Mouse (Mus musculus) neural tube, embryonic 11.5 days (tissue): ENCODE results near the gene Arpc1b. TPM values are rescaled to one million over a fixed set of nuclear protein-coding genes. Genes with fewer than 3 reads are reported as not detected.
A peak's percentile ranks its signal among the peaks of the same experiment; 100 is the strongest.
"Not testable (repeated sequence)": the region's sequence is repeated elsewhere in the genome, so short reads cannot be mapped to it uniquely, and the experiment has no call there.

Source experiments
- ATAC-seq: fragments of 200-750 bp; cut with Nextera tagmentation; 2 replicates; pipeline ENCODE4 v1.8.0; 2017; ENCODE audit warnings: moderate number of reproducible peaks, mild to moderate bottlenecking, moderate TSS enrichment, moderate library complexity; ENCODE audit not compliant: insufficient read depth, low FRiP score, low TSS enrichment
- DNase-seq: peaks from one replicate; pipeline ENCODE4 v3.0.0-alpha.2; 2015; ENCODE audit warnings: low spot score
- H3K27ac ChIP-seq: fragments of 300-500 bp; sonication (generic); 2 replicates; pipeline ENCODE4 v1.5.1; 2014; ENCODE audit warnings: low read depth, mild to moderate bottlenecking, low read length
- H3K27me3 ChIP-seq: fragments of 300-500 bp; sonication (generic); 2 replicates; pipeline ENCODE4 v1.6.1; 2014; ENCODE audit warnings: mild to moderate bottlenecking, low read length, mixed read lengths; ENCODE audit not compliant: control insufficient read depth, insufficient read depth
- H3K36me3 ChIP-seq: fragments of 300-500 bp; sonication (generic); 2 replicates; pipeline ENCODE4 v1.6.1; 2014; ENCODE audit warnings: mild to moderate bottlenecking, low read length, moderate library complexity, mixed read lengths; ENCODE audit not compliant: control insufficient read depth, insufficient read depth
- H3K4me1 ChIP-seq: fragments of 300-500 bp; sonication (generic); 2 replicates; pipeline ENCODE4 v1.6.1; 2014; ENCODE audit warnings: low read length, mixed read lengths; ENCODE audit not compliant: control insufficient read depth, insufficient read depth
- H3K4me2 ChIP-seq: fragments of 300-500 bp; sonication (generic); 2 replicates; pipeline ENCODE4 v1.6.1; 2014; ENCODE audit warnings: low read depth, mild to moderate bottlenecking, moderate library complexity
- H3K4me3 ChIP-seq: fragments of 300-500 bp; sonication (generic); 2 replicates; pipeline ENCODE4 v1.5.1; 2014; ENCODE audit warnings: low read depth, low read length
- H3K9ac ChIP-seq: fragments of 300-500 bp; sonication (generic); 2 replicates; pipeline ENCODE4 v1.6.1; 2014; ENCODE audit warnings: mild to moderate bottlenecking, low read length
- H3K9me3 ChIP-seq: fragments of 300-500 bp; sonication (generic); 2 replicates; pipeline ENCODE4 v1.6.1; 2016; ENCODE audit warnings: low read length; ENCODE audit not compliant: control insufficient read depth
- WGBS: fragments of 180-500 bp; shearing (Covaris S2); extraction: QIAGEN DNeasy Blood & Tissue Kit; methylation state at CpG from one replicate; pipeline ENCODE4 v1.1.7; 2014; 5-methylcytosine and 5-hydroxymethylcytosine counted together
- polyA plus RNA-seq: library from polyadenylated mRNA; unstranded; fragments of >200 nt; fragmentation: Nextera tagmentation; extraction: Ambion mirVana; gene quantifications from 2 replicates; pipeline ENCODE4 v1.2.1, GENCODE M21; 2014

The Arpc1b gene
- polyA plus RNA-seq, 1 experiment from 2014 or later = 68.5 TPM

DNA sequence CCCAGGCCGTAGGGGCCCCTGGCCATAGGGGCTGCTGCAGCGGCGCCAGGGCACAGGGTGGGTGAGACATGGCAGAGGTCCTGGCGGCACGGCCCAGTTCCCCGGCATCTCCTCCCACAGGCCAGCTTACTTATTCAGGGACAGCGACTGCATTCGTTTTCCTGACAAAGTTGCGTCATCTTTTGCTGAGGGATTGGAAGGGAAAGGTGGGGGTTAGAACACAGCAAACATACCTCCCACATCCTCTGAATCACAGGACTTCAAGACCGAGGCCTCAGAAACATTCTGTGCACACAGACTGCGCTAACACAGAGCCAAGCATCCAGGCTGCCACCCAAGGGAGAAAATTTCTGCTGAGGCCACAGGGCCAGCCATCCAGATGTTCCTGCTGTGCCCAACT, 16.2 kb downstream of the Arpc1b start:
- no peak for ATAC-seq
- no peak overlapping the region for H3K4me2 ChIP-seq

DNA sequence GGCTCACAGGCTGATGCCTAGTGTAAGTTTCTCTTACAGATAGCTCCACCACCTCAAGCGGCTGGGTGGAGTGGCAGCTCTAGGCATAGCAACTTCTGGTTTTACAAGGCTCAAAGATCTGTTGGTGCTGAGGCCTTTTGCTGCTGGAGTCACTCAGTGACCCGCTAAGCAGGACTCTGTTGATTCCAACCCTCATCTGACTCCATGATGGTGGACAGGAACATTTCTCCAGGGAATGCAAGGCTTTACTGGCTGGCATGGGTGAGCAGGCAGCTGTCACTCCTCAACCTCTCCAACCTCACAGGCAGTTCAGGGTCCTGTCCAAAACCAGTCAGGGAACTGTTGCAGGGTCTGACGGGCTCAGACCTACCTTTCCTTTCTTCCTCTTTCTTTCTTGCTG, 17.0 kb downstream of the Arpc1b start:
- peaks cover 46% of the 10 kb centered on the region for H3K36me3 ChIP-seq
- ATAC-seq = no peak
- 93% methylated on average over 3 of the region's 3 CpGs for WGBS

More for the DNA sequence above, 16.2 kb downstream of the Arpc1b start:
- Histone ChIP-seq H3K27ac (no peak overlapping the region), H3K9me3 (no peaks in the 10 kb centered on the region), H3K9ac (no peak overlapping the region), H3K4me1 (no peaks in the 10 kb centered on the region), H3K36me3 (peaks cover 44% of the 10 kb centered on the region), H3K4me3 (no peak overlapping the region), H3K27me3 (no peaks in the 10 kb centered on the region)
- no peak for DNase-seq
- 90% methylated on average over 11 of the region's 11 CpGs for WGBS

DNA sequence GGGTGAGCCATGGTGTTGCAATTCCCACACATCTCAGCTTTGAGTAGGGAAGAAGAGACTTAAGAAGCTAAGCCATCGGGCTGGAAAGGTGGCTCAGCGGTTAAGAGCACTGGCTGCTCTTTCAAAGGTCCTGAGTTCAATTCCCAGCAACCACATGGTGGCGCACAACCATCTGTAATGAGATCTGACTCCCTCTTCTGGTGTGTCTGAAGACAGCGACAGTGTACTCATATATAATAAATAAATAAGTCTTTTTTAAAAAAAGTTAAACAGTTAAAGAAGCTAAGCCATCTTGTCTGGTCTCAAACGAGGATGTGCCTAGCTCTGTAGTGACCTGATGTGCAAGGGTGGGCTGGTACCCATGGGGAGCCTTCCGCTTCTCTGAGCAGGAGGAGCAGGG, 19.3 kb downstream of the Arpc1b start:
- H3K36me3 ChIP-seq = peaks cover 46% of the 10 kb centered on the region
- DNase-seq, H3K4me1 ChIP-seq, H3K4me3 ChIP-seq, H3K27me3 ChIP-seq, ATAC-seq, H3K9ac ChIP-seq, H3K27ac ChIP-seq, H3K9me3 ChIP-seq, H3K4me2 ChIP-seq: not testable (repeated sequence)
- WGBS = 91% methylated on average over 6 of the region's 6 CpGs

More for the DNA sequence above, 17.0 kb downstream of the Arpc1b start:
- DNase-seq = no peak
- H3K4me3 ChIP-seq = no peak overlapping the region
- no peaks in the 10 kb centered on the region for H3K4me1 ChIP-seq
- H3K27ac ChIP-seq = no peak overlapping the region
- no peaks in the 10 kb centered on the region for H3K9me3 ChIP-seq
- H3K4me2 ChIP-seq = no peak overlapping the region
- H3K27me3 ChIP-seq = no peaks in the 10 kb centered on the region
- no peak overlapping the region for H3K9ac ChIP-seq

DNA sequence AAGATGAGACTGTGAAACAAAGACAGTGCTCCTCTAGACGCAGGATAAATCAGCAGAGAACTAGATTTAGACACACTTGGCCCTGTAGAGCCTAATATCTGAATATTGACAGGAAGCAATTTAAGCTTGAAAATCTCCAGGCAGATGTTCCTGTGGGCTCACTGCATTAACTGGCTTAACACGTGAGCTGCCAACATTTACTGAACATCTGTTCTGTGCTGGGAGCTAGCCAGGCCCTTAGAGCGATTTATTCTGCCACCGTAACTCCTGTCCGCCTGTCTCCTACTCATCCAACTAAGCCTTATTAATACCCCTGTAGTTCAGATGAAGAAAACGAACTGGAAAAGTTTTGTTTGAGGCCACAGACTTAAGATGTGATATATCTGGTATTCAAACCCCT, 24.8 kb downstream of the Arpc1b start:
- DNase-seq (no peak), ATAC-seq (no peak)
- peak overlapping the region; percentile 64 for H3K9ac ChIP-seq
- WGBS = 26% methylated on average over 6 of the region's 6 CpGs
- H3K9me3 ChIP-seq = no peaks in the 10 kb centered on the region
- H3K4me2 ChIP-seq = peak overlapping the region; percentile 74
- H3K27ac ChIP-seq = no peak overlapping the region
- H3K36me3 ChIP-seq = peaks cover 22% of the 10 kb centered on the region
- H3K27me3 ChIP-seq = no peaks in the 10 kb centered on the region
- peaks cover 12% of the 10 kb centered on the region for H3K4me1 ChIP-seq
- peak overlapping the region; percentile 55 for H3K4me3 ChIP-seq

DNA sequence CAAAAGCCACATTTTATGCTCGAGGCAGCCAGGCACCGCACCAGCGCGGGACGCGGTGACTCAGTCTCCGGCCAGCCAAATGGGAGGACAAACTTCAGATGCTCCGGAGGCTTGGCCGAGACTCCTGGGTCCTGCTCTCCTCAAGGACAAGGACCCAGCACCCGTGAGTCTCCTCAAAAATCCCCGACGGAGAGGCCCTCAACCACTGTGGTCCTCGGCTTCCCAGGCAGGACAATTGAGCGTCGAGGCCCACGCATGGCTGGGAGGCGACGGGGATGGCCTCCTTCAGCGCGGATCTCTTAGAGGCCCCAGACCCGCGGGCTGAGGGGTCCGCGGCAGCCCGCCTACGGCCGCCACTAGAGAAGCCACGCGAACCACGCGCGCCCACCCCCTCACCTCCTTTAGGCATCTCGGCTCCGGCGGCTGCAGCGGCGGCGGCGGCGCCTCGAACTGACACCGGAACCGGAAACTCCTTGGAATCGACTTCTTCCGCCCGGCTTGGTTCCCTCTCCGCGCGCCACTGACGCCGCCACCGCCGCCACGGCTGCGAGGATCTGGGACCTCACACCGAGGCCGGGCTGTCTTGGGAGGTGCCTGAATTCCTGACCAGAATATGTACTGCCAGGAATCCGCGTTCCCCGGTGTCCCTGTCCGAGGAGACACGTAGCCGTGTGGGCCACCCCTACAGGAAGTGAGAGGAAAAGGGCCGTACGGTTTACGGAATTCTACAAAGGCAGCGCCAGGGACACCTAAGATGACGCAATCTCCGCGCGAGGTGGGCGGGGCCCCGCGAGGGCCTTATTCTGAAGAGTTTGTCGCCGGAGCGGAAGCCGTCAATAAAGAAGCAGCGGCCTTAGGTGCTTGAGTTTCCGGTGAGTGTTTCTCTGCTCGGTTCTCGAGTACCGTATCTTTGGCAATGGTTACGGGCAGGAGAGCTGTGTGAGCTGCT, 25.8 kb downstream of the Arpc1b start, which contains the start of the genes Pdap1 and Bud31:
Pdap1 (minus strand) TSS at position 668 of the 949 bp plus-strand sequence.
Bud31 (plus strand) TSS at position 792 of the 949 bp plus-strand sequence.
- H3K4me3 ChIP-seq = peak within 1 kb of the TSS; percentile 55
- H3K27ac ChIP-seq = peak within 1 kb of the TSS; percentile 82
- H3K9me3 ChIP-seq = no peaks in the 10 kb centered on the region
- H3K27me3 ChIP-seq = no peaks in the 10 kb centered on the region
- ATAC-seq (peak; percentile 94), DNase-seq (peak; percentile 94)
- H3K4me2 ChIP-seq = peak within 1 kb of the TSS; percentile 74
- peaks cover 16% of the 10 kb centered on the region for H3K36me3 ChIP-seq
- H3K9ac ChIP-seq = peak within 1 kb of the TSS; percentile 64
- peaks cover 12% of the 10 kb centered on the region for H3K4me1 ChIP-seq
- under 1% methylated on average over 82 of the region's 84 CpGs for WGBS

DNA sequence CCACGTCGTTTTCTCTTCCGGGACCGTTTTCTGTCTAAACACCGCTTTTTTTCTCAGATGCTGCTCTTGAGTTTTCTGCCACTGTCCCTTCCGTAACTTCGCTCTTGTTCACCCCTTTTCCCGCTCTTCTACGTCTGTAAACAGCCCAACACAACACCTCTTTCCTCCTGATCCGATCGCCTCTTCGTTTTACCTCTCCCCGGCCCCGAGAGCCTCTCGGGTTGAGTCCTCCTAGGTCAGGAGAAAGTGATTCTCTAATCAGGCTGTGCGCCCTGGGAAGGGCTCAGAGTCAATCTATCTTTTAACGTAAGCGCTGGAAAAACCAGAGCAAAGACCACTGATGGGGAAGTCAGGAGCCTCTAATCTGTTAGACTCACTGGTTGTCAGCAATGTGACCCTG, 26.6 kb downstream of the Arpc1b start:
- no peak for ATAC-seq
- peak overlapping the region; percentile 64 for H3K9ac ChIP-seq
- peaks cover 12% of the 10 kb centered on the region for H3K4me1 ChIP-seq
- peak overlapping the region; percentile 82 for H3K27ac ChIP-seq
- peak overlapping the region; percentile 74 for H3K4me2 ChIP-seq
- DNase-seq = no peak
- H3K36me3 ChIP-seq = peaks cover 13% of the 10 kb centered on the region
- no peaks in the 10 kb centered on the region for H3K27me3 ChIP-seq
- 1% methylated on average over 18 of the region's 18 CpGs for WGBS
- H3K9me3 ChIP-seq = no peaks in the 10 kb centered on the region
- H3K4me3 ChIP-seq = peak overlapping the region; percentile 55

DNA sequence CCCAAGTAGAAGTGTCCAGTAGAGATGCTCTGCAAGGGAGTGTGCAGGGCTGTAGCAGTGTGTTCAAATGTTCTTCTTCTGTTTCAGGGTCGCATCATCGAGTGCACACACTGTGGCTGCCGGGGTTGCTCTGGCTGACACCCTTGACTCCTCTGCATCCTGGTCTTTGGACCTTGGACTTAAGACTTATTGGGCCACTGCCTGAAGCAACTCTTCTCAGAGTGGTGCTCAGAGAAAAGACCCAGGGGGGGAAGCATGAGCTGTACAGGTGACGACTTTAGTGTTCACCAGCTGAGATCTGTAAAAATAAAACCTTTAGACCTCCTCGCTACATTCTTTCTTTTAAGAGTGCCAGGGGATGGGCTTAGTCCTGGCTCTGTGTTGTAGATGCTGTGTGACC, 33.7 kb downstream of the Arpc1b start:
- Histone ChIP-seq H3K9me3 (no peaks in the 10 kb centered on the region), H3K4me1 (no peaks in the 10 kb centered on the region), H3K4me2 (no peak overlapping the region), H3K9ac (no peak overlapping the region), H3K27ac (no peak overlapping the region), H3K4me3 (no peak overlapping the region), H3K27me3 (no peaks in the 10 kb centered on the region), H3K36me3 (peaks cover 30% of the 10 kb centered on the region)
- ATAC-seq (no peak), DNase-seq (no peak)
- 94% methylated on average over 5 of the region's 5 CpGs for WGBS

DNA sequence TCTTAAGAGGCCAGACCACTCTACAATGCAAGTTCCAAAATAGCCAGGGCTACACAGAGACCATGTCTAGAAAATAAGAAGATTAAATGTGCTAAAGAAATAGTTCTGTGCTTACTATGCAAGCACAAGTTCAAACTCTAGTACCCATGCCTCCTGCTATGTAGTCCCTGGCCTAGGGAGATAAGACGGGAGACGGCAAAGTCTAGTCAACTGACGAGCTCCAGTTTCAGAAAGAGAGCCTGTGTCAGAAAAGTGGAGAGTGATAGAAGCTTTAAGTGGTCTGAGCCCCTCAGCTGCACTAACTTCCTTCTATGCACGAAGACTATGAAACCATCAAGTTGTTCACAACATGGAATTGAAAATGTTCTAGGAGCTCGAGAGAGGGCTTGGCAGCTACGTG, 35.3 kb downstream of the Arpc1b start:
- no peak overlapping the region for H3K4me2 ChIP-seq
- no peaks in the 10 kb centered on the region for H3K4me1 ChIP-seq
- H3K36me3 ChIP-seq = peaks cover 30% of the 10 kb centered on the region
- H3K27me3 ChIP-seq = no peaks in the 10 kb centered on the region
- no peaks in the 10 kb centered on the region for H3K9me3 ChIP-seq
- H3K9ac ChIP-seq = no peak overlapping the region
- DNase-seq (no peak), ATAC-seq (no peak)
- no peak overlapping the region for H3K27ac ChIP-seq
- WGBS = 88% methylated on average over 6 of the region's 6 CpGs
- H3K4me3 ChIP-seq = no peak overlapping the region

DNA sequence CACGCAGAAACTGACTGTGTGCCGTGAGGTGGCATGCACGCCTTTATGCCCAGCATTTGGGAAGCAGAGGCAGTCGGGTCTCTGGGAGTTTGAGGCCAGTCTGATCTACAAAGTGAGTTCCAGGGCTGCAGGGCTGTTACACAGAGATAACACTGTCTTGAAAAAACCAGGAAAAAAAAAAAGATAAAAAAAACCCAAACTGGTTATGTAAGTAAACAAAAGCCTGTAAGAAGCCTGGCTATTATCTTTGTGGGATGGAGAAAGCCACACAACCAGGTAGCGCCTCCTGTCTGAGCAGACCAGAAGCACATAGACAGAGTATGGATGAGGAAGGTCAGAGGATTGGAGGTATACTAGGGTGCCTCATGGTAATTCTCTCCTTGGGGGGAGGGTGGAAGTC, 38.7 kb downstream of the Arpc1b start:
- 97% methylated on average over 5 of the region's 5 CpGs for WGBS
- Histone ChIP-seq H3K4me1 (no peaks in the 10 kb centered on the region), H3K4me2 (no peak overlapping the region), H3K27ac (no peak overlapping the region), H3K27me3 (no peaks in the 10 kb centered on the region), H3K36me3 (peaks cover 28% of the 10 kb centered on the region), H3K9me3 (no peaks in the 10 kb centered on the region), H3K4me3 (no peak overlapping the region), H3K9ac (no peak overlapping the region)
- DNase-seq (no peak), ATAC-seq (no peak)
